Mouse (Mus musculus) ES-Bruce4 (cell line): ENCODE data around the gene Tas2r119.

Experiments used
- CTCF ChIP-seq: IDR thresholded peaks from one replicate; pipeline ENCODE4 v1.8.1; 2011; ENCODE audit warnings: low read depth, low read length
- EP300 ChIP-seq: IDR thresholded peaks from 2 replicates; pipeline ENCODE4 v1.6.1; 2011; ENCODE audit warnings: low read depth, low read length; ENCODE audit not compliant: insufficient read depth
- POLR2A ChIP-seq: IDR thresholded peaks from one replicate; pipeline ENCODE4 v1.8.1; 2011; ENCODE audit warnings: low read length; ENCODE audit not compliant: insufficient read depth

DNA sequence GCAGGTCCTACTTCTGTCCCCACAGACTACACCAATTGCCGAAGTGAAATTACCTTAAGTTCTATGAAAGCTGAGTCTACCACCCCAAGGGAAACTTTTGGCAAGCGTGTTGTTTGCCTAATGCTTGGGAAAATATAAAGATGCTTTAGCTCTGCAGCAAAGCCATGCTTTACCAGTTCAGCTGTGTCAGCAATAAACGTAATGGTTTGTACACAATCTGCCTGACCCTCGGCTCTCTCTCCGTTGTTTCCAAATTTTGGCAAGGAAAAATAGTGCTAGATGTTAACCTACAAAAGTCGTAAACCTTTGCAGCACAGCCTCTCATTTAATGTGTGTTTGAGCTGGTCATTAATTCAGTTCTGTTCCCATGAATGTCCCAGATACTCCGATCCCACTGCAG, 44.8 kb upstream of the Tas2r119 start:
- TF ChIP-seq CTCF (no peak), POLR2A (no peak), EP300 (no peak)
